Mouse (Mus musculus): ENCODE measurements around the gene Slc11a1.

DNA sequence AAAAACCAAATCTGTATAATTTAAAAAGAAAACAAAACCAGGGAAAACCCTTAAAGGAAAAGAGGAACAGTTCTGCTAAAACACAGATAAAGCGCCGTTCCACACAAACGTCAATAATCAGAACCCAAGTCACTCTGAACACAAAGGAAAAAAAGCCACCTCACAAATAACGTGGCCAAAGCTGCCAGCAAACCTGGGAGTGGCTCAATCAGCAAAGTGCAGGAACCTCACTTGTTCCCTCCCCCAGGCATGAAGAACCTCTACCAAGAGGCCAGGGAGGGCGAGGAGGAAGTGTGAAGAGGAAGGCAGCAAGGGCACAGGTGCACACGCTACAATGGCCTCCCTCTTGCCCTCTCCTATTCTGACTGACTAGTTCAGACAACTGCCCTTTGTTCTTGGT, 60.6 kb downstream of the Slc11a1 start:
- TF ChIP-seq POLR2A (IDR thresholded peaks at IDR 0.05; ENCODE audit: extremely low read depth, insufficient read depth, low read length) (no peak), CTCF (IDR thresholded peaks at IDR 0.05; ENCODE audit: low read depth, low read length) (no peak)
